Mouse (Mus musculus): ENCODE data around the gene Hspa5.
"Not testable (repeated sequence)": the region's sequence is repeated elsewhere in the genome, so short reads cannot be mapped to it uniquely, and the experiment has no call there.

Gene Hspa5

GRCm38 (mm10) chr2:34772252-34773235 lies 774 bp downstream of the Hspa5 start:
- no peak for DNase-seq

- DNase-seq: no peak
These were observed 1.9 kb downstream of the Hspa5 start for GRCm38 (mm10) chr2:34773673-34774072.

GRCm38 (mm10) chr2:34774493-34774892 lies 2.7 kb downstream of the Hspa5 start:
- DNase-seq: no peak

GRCm38 (mm10) chr2:34777237-34777868 lies 5.6 kb downstream of the Hspa5 start:
- no peak for DNase-seq

GRCm38 (mm10) chr2:34783064-34784020 lies 11.6 kb downstream of the Hspa5 start:
- DNase-seq: no peak

- no peak for DNase-seq
These were observed 12.3 kb downstream of the Hspa5 start for GRCm38 (mm10) chr2:34784085-34784484.

GRCm38 (mm10) chr2:34790282-34790681 lies 18.5 kb downstream of the Hspa5 start:
- DNase-seq: no peak

- not testable (repeated sequence) for DNase-seq
These were observed 20.8 kb downstream of the Hspa5 start for GRCm38 (mm10) chr2:34792543-34792942.

- DNase-seq: no peak
These were observed 22.7 kb downstream of the Hspa5 start for GRCm38 (mm10) chr2:34794511-34794910.

- no peak for DNase-seq
These were observed 23.7 kb downstream of the Hspa5 start for GRCm38 (mm10) chr2:34795426-34795825.

- peak; percentile 87 for DNase-seq
These were observed 27.8 kb downstream of the Hspa5 start, which contains the start of gene Rabepk for GRCm38 (mm10) chr2:34799357-34800256. Rabepk (minus strand) TSS chr2:34799912.

- no peak for DNase-seq
These were observed 28.6 kb downstream of the Hspa5 start for GRCm38 (mm10) chr2:34800371-34800770.

- peak; percentile 98 for DNase-seq
These were observed 30.0 kb downstream of the Hspa5 start for GRCm38 (mm10) chr2:34801516-34802482.

- DNase-seq: peak; percentile 22
These were observed 30.9 kb downstream of the Hspa5 start for GRCm38 (mm10) chr2:34802565-34803245.

- no peak for DNase-seq
These were observed 32.0 kb downstream of the Hspa5 start for GRCm38 (mm10) chr2:34803746-34804145.

- DNase-seq: no peak
These were observed 32.4 kb downstream of the Hspa5 start for GRCm38 (mm10) chr2:34804172-34804571.

GRCm38 (mm10) chr2:34804815-34805214 lies 33.0 kb downstream of the Hspa5 start:
- no peak for DNase-seq

GRCm38 (mm10) chr2:34805364-34805950 lies 33.7 kb downstream of the Hspa5 start:
- no peak for DNase-seq

- no peak for DNase-seq
These were observed 36.3 kb downstream of the Hspa5 start for GRCm38 (mm10) chr2:34808057-34808456.

Measured in right cerebral cortex, adult 18-20 months (tissue).